Mouse (Mus musculus): ENCODE results near the gene Plekha5. TPM values are rescaled to one million over a fixed set of nuclear protein-coding genes. Genes with fewer than 3 reads are reported as not detected.

Plekha5 gene
- polyA plus RNA-seq, 1 experiment, result 2.1 TPM

- H3K27ac ChIP-seq (ENCODE audit: insufficient read depth, low read depth, low read length), result no peak overlapping the region
- peaks cover 29% of the 10 kb centered on the region for H3K4me1 ChIP-seq (ENCODE audit: control insufficient read depth, insufficient read depth, low read length)
- no peak overlapping the region for H3K4me3 ChIP-seq (ENCODE audit: insufficient read depth, low read length)
- TF ChIP-seq POLR2A (IDR thresholded peaks at IDR 0.05; ENCODE audit: borderline replicate concordance, low read depth, low read length) (no peak), CTCF (IDR thresholded peaks at IDR 0.05; ENCODE audit: low read depth, low read length) (no peak)
Observed at GRCm38 (mm10) chr6:140543005-140543794, 119.3 kb downstream of the Plekha5 start.

- Histone ChIP-seq H3K27ac (ENCODE audit: insufficient read depth, low read depth, low read length) (no peak overlapping the region), H3K4me3 (ENCODE audit: insufficient read depth, low read length) (no peak overlapping the region), H3K4me1 (ENCODE audit: control insufficient read depth, insufficient read depth, low read length) (peaks cover 31% of the 10 kb centered on the region)
- TF ChIP-seq CTCF (IDR thresholded peaks at IDR 0.05; ENCODE audit: low read depth, low read length) (no peak), POLR2A (IDR thresholded peaks at IDR 0.05; ENCODE audit: borderline replicate concordance, low read depth, low read length) (no peak)
Observed at GRCm38 (mm10) chr6:140546095-140546494, 122.2 kb downstream of the Plekha5 start.

DNA sequence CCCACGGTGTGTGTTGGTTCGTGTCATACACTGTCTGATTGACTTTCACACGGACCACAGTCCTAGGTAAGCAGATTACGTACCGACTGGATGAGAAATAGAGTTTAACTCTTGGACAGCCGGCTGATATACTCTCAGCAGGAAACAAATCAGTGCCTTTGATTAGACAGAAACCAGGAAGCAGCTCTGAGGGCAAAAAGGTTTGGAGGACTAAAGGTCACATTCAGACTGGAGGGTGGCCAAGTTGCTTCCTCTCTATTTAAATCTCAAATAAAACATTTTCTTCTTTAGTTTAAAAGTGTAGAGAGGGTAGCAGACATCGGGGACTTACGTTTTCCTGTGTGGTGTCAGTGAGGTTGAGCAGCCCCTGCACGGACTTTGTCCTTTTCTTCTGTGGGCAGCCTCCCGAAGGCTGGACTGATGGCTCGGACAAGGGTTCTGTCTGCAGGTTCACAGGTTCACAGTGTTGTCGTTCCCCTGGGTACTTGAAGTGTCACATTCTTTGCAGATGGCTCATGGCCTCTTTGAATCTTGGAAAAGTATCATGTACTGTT is 122.9 kb downstream of the Plekha5 start:
- peaks cover 31% of the 10 kb centered on the region for H3K4me1 ChIP-seq (ENCODE audit: control insufficient read depth, insufficient read depth, low read length)
- TF ChIP-seq POLR2A (IDR thresholded peaks at IDR 0.05; ENCODE audit: borderline replicate concordance, low read depth, low read length) (no peak), CTCF (IDR thresholded peaks at IDR 0.05; ENCODE audit: low read depth, low read length) (no peak)
- no peak overlapping the region for H3K27ac ChIP-seq (ENCODE audit: insufficient read depth, low read depth, low read length)

DNA sequence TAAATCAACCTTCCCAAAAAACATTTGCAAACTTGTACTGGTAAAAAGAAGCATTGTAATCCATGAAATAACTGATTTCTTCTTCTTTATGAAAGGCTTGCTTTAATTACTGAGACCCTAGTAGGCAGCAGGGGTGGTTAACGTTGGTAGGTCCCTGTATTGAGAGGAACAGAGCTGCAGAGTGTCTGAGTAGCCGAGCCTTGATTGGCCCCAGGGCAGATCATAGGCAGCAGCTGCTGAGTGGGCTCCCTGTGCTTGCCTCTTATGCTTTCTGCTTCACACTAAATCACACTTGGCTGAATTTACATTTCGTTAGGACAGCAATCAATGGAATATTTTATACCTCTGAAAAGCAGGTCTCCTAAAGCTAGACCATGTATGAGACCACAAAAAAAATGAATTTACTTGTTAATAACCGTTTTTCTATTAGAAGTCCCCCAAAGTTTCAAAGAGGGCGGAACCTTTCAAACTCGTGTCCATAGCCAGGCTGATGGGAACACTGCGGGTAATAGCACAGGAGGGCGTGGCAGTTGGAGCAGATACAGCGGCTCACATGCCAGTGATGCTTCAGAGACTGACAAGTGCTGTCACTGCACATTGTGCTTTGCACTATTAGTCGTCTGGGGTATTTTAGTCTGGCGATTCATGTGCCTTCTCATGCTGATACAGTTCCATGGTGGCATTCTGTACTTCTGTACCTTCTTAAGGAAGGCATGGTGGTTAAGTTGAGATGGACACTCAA is 123.5 kb downstream of the Plekha5 start:
- H3K4me1 ChIP-seq (ENCODE audit: control insufficient read depth, insufficient read depth, low read length), result peaks cover 30% of the 10 kb centered on the region
- no peak overlapping the region for H3K4me3 ChIP-seq (ENCODE audit: insufficient read depth, low read length)
- no peak for TF ChIP-seq POLR2A (IDR thresholded peaks at IDR 0.05; ENCODE audit: borderline replicate concordance, low read depth, low read length)
- H3K27ac ChIP-seq (ENCODE audit: insufficient read depth, low read depth, low read length), result peak overlapping the region; percentile 56

More for the DNA sequence above, 122.9 kb downstream of the Plekha5 start:
- H3K4me3 ChIP-seq (ENCODE audit: insufficient read depth, low read length), result no peak overlapping the region

GRCm38 (mm10) chr6:140548082-140548769 is 124.4 kb downstream of the Plekha5 start:
- TF ChIP-seq CTCF (IDR thresholded peaks at IDR 0.05; ENCODE audit: low read depth, low read length), result no peak
- no peak for TF ChIP-seq POLR2A (IDR thresholded peaks at IDR 0.05; ENCODE audit: borderline replicate concordance, low read depth, low read length)
- peak overlapping the region; percentile 56 for H3K27ac ChIP-seq (ENCODE audit: insufficient read depth, low read depth, low read length)
- H3K4me3 ChIP-seq (ENCODE audit: insufficient read depth, low read length), result no peak overlapping the region
- peaks cover 23% of the 10 kb centered on the region for H3K4me1 ChIP-seq (ENCODE audit: control insufficient read depth, insufficient read depth, low read length)

DNA sequence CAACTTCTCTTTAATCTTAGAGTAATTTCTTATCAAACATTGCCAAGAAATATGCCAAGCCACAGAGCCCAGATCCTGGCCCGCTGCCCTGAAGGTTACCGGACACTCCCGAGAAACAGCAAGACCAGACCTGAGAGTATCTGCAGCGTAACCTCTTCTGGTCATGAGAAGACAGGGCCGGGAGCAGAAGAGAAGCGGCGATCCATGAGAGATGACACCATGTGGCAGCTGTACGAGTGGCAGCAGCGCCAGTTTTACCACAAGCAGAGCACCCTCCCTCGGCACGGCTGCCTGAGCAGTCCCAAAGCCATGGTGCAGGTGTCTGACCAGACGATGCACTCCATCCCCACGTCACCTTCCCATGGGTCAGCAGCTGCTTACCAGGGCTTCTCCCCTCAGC is 126.9 kb downstream of the Plekha5 start:
- no peak overlapping the region for H3K4me3 ChIP-seq (ENCODE audit: insufficient read depth, low read length)
- no peak for TF ChIP-seq CTCF (IDR thresholded peaks at IDR 0.05; ENCODE audit: low read depth, low read length)
- TF ChIP-seq POLR2A (IDR thresholded peaks at IDR 0.05; ENCODE audit: borderline replicate concordance, low read depth, low read length), result no peak
- H3K27ac ChIP-seq (ENCODE audit: insufficient read depth, low read depth, low read length), result no peak overlapping the region
- peaks cover 19% of the 10 kb centered on the region for H3K4me1 ChIP-seq (ENCODE audit: control insufficient read depth, insufficient read depth, low read length)

GRCm38 (mm10) chr6:140554261-140554660 is 130.4 kb downstream of the Plekha5 start:
- Histone ChIP-seq H3K4me3 (ENCODE audit: insufficient read depth, low read length) (no peak overlapping the region), H3K4me1 (ENCODE audit: control insufficient read depth, insufficient read depth, low read length) (no peaks in the 10 kb centered on the region), H3K27ac (ENCODE audit: insufficient read depth, low read depth, low read length) (no peak overlapping the region)
- TF ChIP-seq CTCF (IDR thresholded peaks at IDR 0.05; ENCODE audit: low read depth, low read length) (no peak), POLR2A (IDR thresholded peaks at IDR 0.05; ENCODE audit: borderline replicate concordance, low read depth, low read length) (no peak)

DNA sequence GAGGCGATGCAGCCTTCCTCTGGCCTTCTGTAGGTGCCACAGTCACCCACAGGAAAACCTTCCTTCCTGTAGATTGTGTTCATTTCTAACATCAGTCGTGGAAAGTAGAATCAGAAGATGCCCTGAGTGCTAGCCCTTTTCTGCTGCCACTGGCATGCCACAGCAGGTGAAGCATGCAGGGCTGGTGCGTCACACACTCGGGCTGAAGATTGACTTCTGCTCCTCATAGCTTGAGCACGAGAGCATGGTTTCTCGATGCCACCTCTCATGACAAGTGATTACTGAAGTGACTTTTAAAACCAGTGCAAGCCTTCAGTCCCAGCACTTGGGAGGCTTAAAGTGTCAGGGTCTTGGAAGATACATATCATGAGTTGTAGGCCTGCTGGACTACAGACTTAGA is 135.6 kb downstream of the Plekha5 start:
- Histone ChIP-seq H3K27ac (ENCODE audit: insufficient read depth, low read depth, low read length) (no peak overlapping the region), H3K4me1 (ENCODE audit: control insufficient read depth, insufficient read depth, low read length) (peaks cover 14% of the 10 kb centered on the region), H3K4me3 (ENCODE audit: insufficient read depth, low read length) (no peak overlapping the region)
- no peak for TF ChIP-seq CTCF (IDR thresholded peaks at IDR 0.05; ENCODE audit: low read depth, low read length)
- no peak for TF ChIP-seq POLR2A (IDR thresholded peaks at IDR 0.05; ENCODE audit: borderline replicate concordance, low read depth, low read length)

GRCm38 (mm10) chr6:140561151-140561916 is 137.5 kb downstream of the Plekha5 start:
- TF ChIP-seq CTCF (IDR thresholded peaks at IDR 0.05; ENCODE audit: low read depth, low read length) (no peak), POLR2A (IDR thresholded peaks at IDR 0.05; ENCODE audit: borderline replicate concordance, low read depth, low read length) (no peak)
- H3K27ac ChIP-seq (ENCODE audit: insufficient read depth, low read depth, low read length), result no peak overlapping the region
- H3K4me3 ChIP-seq (ENCODE audit: insufficient read depth, low read length), result no peak overlapping the region
- peaks cover 14% of the 10 kb centered on the region for H3K4me1 ChIP-seq (ENCODE audit: control insufficient read depth, insufficient read depth, low read length)

Data from bone marrow macrophage, adult 2 months (primary cell).